Mouse (Mus musculus) layer of hippocampus, postnatal 14 days (tissue): Measurements from ENCODE around the gene Dgat2. TPM values are rescaled to one million over a fixed set of nuclear protein-coding genes. Genes with fewer than 3 reads are reported as not detected.

Experiments
- total RNA-seq, 2 experiments: library from RNA; stranded (reverse); gene quantifications; 2 replicates each; pipeline ENCODE4 v1.2.3; 2021

Dgat2 gene
- total RNA-seq, 2 experiments from 2014 or later = 94.7 to 96.3 TPM

Other genes with a start within 250 kb of the Dgat2 start
- 10 to 100 TPM; 44.6 to 45.8 TPM for gene Uvrag, start 41.6 kb downstream of the Dgat2 start, total RNA-seq
- not detected for gene Mogat2, start 55.9 kb upstream of the Dgat2 start, total RNA-seq
- gene Map6, start 84.7 kb upstream of the Dgat2 start, total RNA-seq = 100 to 1,000 TPM; 125 to 131 TPM
- gene Serpinh1, start 170.5 kb upstream of the Dgat2 start, total RNA-seq = 10 to 100 TPM; 41.9 to 58.7 TPM
- 10 to 100 TPM; 30.0 to 31.6 TPM for gene Gdpd5, start 198.7 kb upstream of the Dgat2 start, total RNA-seq